Mouse (Mus musculus) CH12F3 (cell line): Measurements from ENCODE around the gene Ankrd2.

Experiments
- in situ Hi-C: fragments of 300-500 bp; cut with MboI; formaldehyde crosslinking; loops from 2 replicates; pipeline ENCODE4 v1.14.3; 2020; ENCODE audit warnings: low sequenced_read_pairs

Ankrd2 gene

DNA sequence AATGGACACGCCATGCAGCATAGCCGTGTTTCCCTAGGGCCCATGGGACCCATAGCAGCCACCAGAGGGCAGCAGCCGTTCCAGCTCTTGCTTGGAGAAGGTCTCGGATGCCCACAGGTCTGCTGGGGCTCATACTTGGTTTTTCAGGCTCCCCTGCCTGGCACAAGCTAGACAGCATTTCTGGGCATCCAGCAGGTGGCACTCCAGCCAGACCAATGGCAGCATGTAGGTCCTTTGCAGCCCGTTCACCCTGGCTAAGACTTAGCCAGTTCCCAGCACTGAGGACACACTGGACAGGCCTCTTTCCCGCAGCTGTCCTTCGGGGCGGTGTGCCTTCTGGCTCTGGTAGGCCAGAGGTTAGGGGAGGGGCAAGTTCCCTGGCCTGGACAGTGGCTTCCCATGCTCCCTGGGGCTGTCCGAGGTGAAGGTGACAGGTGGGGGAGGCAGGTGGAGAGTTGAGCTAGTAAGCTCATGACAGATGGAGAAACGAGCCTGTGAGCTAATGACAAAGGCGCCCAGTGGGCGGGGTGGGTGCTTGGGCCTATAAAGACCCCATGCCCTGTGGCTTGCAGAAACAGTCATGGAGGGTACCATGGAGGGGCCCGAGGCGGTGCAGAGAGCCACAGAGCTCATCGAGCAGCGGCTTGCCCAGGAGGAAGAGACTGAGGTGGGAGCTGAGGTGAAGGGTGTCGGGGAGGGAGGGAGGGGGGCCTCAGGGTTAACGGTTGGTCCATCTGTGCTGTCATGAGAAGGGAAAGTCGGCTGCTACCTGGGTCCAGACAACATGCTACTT is at the start of gene Ankrd2:
Gene Ankrd2 (plus strand): TSS at position 545 of the 793 bp plus-strand sequence.
- in situ Hi-C loops, result no loop called here

DNA sequence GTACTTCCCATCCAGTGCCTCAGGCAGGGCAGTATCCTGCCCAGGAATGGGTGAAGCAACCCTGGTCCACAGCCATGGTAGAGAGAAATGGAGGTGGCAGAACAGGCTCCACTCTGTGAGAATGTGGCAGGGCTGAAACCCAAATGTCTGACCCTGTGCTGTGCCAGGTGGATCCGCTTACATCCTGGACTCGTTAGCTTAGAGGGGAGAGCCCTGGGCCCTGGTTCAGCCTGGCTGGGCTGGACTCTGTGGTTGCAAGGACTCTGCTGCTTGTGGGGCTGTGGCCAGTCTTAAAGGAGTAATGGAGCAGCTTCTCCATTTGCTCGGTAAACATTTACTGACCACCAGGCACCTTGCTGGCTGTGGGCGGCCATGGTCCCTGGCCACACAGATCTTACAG is 48.6 kb upstream of the Ankrd2 start:
- in situ Hi-C loops, result no loop called here

DNA sequence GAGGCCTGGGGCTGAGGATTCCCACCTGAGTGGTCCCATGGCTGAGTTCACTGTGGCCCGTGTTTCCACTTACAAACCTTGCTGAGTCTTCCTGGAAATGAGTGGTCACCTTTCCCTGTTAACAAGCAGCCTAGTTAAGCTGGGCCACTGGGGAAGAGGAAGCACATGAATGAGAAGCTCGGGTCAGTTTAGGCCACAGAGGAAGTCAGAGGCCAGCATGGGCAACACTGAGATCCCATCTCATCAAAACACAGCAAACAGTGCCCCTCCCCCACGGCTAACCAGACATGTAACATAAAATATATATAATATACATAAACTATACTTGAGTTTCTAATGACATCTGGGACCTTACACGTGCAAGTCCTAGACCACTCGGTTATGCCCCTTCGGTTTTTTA is 46.0 kb upstream of the Ankrd2 start:
- in situ Hi-C loops, result no loop called here

DNA sequence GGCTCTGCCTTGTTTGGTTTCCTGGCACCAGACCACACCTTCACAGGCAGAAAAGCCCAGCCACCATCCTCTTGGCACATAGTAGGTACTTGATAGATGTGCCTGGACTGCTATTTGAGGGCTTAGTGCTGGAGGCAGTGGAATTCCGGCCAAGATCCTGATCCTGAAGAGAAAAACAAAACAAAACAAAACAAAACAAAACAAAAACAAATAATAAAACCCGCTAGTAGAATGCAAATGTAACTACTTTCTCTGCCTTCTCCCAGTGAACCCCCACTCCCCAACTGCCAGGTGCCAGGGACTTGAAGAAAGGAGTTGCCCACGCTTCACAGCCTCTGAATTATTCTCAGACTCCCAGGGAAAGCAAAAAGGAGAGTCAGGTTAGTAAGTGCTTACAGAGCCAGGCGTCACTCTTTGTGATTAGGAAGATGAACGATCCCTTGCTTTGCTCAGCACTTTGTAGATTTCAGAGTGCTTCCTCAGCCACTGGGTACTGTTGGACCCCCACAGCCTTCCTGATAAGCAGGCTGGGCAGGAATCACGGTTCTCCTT is 43.8 kb upstream of the Ankrd2 start:
- in situ Hi-C loops, result no loop called here

DNA sequence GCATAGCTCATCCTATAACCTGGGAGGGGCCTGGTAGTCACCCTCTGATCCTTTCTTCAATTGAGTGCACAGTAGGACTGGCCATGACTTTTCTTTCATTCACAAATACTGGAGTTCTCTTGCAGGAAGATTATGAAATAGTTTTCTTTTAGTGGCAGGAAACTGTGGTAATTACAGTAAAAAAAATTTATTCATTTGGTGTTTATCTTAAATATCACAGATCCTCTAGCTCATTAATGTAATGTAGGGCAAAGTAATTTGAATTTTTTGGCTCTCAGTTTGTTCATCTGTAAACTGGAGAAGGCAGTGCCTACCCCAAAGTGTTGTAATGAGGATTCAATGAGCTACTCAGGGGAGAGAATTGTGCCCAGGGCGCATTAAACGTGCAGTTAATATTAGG is 42.8 kb upstream of the Ankrd2 start:
- in situ Hi-C loops, result no loop called here

DNA sequence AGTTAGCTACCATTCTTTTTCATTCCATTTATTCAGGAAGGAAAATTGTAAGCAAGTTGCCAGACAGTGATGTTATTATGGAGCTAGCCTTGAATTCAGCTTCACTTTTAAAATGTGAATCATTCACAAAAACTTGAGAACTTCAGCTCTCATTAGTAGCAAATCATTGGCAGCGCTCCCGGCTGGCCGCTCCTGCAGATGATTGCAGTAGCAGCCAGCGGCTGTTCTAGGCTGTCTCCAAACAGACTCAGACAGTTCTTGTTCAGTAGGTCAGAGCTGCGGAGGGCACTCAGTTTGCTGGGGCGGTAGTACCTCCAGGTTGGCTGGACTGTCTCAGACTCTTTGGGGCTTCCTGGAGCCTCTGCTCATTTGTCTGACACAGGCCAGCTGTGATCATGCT is 42.3 kb upstream of the Ankrd2 start:
- in situ Hi-C loops, result no loop called here

DNA sequence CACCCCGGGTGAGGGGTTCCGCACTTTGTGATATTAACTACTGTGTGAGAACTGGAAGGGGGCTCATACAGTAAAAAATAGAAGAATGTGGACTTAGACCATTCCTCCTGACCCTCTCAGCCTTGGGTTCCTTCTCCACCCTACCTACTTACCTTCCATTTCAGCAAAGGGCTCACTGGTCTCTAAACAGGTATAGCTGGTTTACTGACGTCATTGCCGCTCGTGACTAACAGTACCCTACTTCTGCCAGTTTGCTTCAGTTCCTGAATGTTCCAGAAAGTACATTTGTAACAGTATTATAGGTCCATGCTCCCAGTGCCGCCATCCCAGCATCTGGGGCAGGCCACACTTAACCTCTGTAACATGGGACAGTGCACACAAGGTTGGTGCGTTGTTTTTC is 41.8 kb upstream of the Ankrd2 start:
- in situ Hi-C loops, result no loop called here

DNA sequence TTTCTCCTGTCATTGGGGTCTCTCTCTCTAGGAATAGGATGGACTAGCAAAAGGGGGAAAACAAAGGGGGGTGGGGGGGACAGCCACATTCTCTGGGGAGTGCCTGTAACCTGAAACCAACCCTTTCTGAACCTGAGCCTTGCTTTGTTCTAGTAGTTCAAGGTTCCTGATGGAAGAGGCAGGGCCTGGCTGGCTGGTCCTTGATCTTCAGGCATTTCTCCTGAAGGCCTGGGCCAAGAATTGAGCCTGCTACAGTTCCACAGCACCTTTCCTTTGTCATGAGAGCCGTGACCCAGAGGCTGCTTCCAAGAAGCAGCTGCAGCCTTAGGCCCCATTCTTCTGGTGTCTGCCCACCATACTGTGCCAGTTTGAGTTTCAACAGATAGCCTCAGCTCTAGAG is 40.3 kb upstream of the Ankrd2 start:
- in situ Hi-C loops, result no loop called here

DNA sequence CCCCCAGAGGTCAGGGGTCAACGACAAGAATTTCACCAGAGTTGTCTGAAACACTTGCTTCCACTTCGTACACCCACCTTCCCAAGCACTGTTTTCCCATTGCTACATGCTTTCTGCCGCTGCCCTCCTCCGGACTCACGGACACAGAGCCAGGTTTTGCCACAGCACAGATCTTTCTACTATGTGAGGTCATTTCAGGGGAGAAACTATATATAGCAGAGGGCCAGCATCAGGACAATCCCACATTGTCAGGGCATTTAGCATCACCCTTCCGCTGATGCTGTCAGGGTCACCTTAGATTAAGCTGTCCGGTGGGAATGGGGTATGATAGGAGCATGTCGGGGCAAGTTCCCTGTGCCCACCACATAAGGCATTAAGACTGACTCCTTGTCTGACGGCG is 38.7 kb upstream of the Ankrd2 start:
- in situ Hi-C loops, result no loop called here

DNA sequence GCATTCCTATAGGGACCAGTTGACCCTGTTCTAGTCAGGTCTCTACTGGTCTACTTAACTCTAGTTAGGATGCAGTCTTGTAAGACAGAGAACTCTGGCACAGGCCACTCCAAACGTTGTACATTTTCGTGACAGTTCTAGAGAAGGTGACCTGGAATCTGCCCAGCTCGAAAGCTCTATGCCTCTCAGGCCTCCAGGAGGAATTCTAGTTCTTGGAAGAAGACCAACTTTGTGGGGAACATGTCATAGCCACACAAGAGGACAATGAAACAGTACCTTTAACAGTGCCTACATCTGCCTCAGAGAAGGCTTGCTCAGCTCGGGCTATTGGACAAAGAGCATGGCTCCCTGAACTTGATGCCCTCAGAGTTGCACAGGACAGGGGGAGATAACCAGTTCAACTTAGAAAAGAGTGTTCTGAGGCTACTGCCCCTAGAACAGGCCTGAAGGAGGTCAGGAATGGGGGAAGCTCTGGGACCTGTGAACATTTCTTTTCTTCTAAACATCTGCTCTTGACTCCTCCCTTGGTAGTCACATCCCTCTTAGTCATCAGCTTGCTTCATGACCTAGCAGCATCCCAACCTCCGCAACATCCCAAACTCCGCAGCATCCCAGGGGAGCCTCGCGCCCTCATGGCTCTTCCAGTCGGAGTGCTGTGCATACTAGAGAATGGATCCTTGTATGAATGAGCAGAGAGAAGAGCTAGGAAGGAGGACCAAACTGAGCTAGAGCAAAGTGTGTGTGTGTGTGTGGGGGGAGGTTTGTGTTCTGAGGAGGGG is 36.8 kb upstream of the Ankrd2 start:
- in situ Hi-C loops, result no loop called here

DNA sequence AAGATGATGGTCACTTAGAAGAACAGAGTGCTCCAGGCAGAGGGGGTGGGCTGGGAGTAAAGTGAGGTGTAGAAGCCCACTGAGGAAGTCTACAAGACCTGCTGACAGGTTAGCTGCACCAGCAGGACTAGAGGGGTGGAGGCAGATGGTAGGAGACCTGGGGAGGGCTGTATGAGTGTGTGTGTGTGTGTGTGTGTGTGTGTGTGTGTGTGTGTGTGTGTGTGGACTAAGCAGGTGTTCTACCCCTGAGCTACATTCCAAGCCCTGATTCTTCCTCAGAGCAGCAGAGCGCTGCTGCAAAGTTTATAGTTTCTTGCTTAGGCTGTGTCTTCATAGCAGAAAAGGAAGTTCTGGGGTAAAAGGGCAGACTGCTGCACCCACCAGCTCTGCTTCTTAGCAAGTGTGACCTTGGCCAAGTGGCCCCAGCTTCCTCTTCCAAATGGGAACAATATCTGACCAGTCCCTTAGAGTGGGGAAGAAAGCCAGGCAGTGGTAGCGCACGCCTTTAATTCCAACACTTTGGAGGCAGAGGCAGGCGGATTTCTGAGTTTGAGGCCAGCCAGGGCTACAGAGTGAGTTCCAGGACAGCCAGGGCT is 36.0 kb upstream of the Ankrd2 start:
- in situ Hi-C loops, result no loop called here

DNA sequence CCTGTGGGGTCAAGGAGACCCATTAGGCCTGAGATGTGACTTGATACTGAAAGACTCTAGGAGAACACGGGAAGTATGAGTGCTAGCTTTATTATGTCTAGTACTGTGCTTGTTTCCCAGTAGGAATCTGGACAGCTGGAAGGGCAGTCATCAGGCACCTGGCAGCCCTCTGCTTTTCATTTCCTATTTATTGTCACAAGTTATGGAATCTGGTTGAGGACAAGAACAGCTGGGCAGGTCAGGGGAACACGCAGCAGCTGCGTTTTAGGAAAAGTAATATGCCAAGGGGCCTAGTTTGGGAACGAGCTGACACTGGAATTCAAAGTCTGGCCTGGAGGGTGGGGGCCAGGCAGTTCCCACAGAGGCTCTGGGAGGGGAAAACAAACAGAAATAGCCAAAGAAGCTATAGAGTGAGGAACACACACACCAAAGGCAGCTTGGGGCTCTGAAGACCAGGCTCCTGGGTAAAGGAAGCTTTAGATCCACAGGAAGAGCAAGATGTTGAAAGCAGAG is 35.3 kb upstream of the Ankrd2 start:
- in situ Hi-C loops, result no loop called here

DNA sequence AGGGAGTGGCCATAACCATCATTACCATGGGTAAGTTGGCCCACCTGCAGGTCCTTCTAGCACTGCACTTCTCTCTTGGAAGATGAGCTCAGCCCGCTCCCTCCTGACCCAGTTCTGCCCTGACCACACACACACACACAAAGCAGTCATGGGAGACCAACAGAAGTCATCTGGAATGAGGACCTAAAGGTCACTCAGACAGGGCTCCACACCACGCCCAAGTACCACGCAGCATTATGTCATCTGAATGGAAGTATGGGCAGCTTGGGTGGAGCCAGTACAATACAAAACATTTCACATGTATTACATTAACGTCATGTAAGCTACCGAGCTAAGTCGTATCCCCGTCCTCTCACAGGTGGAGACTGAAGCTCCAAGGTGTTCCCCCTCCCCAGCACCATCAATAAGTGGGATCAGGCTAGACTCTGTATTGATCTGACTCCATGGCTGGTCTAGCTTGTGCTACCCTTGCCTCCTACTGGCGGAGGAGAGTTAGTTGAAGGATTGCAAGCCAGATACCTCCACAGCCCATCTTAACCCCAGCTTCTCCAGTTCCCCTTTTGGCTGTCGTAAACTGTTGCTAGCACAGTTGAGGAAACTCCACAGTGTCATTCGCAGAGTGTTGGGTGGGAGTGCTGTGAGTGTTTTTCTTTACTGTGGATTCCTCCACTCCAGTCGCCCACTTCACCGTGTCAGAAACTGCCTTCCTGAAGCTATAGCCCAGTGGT is 34.4 kb upstream of the Ankrd2 start:
- in situ Hi-C loops, result no loop called here

DNA sequence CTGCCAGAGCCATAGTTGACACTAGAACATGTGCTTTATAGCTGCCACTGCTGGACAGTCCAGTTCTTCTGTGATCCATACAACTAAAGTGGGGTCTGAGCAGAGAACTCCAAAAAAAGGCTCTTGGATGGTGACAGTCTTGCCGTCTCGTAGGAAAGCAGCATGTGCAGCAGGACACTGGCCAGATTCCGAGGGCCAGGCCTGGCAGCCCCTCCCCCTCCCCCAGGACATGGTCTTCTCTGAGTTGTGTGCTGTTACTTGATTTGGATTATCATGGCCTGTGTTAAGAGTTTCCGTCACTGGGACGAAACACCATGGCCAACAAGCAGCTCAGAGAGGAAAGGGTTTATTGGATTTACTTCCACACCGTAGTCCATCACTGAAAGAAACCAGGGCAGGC is 31.5 kb upstream of the Ankrd2 start:
- in situ Hi-C loops, result no loop called here

DNA sequence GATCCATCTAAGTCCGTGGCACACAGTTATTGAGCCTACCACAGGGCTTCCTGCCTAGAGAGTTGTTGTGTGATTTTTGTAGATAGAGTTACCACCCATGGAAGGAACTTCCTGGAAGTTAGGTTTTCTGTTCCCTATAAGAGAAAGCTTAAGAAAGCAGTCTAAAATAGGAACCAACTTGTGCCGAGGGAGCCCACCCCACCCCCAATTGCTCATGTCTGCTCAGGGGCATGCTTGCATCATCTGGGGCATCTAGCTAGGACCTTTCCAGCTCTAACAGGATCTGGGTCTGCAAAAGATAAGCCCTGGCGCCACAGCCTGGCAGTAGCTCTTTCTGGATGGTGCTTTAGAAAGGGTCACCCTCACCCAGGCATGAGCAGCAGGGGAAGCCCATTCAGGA is 30.2 kb upstream of the Ankrd2 start:
- in situ Hi-C loops, result no loop called here

DNA sequence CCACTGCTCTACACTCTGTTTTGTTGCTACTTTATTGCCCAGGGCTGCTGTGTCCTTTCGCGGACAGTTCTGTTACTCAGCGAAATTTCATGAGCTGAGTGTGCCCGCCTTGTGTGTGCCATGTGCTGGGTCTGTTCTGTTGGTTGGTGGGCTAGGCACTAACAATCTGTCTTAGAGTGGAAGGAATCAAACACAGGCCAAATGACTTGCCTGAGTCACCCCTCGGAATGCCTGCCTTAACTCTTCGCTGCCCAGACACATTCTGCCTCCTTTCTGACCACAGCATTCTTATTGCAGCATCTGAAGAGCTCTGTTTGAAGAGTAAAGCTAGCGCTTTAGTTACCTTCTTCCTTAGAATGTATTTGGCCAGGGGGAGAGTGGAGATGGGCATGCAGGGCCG is 29.2 kb upstream of the Ankrd2 start:
- in situ Hi-C loops, result no loop called here

DNA sequence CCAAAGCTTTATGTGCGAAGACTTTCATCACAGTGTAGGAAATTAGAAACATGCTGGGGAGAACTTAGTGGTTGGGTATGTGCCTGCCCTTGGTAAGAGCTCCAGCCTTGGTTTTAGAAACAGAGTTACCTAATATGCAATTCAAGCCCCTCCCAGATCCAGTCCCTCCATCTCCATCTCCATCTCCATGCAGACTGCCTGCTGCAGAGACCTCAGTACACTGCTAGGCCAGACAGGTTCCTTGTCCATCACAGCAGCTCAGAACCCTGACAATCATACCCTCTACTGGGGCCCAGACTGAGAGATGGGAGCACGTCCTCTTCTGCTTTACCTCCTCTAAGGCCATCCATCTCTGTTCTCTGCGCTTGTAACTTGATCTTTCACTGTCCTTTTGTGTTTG is 27.2 kb upstream of the Ankrd2 start:
- in situ Hi-C loops, result no loop called here

DNA sequence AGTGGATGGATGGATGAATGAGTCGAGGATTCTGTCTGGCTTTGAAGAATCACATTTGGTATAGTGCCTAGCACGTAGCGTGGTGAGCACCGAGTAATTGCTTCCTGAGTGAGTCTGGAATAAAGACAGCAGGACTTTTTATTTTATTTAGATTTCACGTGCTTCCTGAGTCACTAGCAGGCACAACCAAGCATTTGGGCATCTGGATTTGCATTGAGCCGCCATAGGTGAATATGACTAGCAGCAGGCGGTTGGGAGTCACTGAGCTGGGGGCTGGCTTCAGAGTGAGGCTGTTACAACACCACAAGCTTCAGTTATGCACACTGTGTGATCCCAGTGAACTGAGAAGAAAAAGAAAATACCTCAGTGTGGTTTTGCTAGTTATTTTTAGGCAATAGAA is 26.7 kb upstream of the Ankrd2 start:
- in situ Hi-C loops, result no loop called here

DNA sequence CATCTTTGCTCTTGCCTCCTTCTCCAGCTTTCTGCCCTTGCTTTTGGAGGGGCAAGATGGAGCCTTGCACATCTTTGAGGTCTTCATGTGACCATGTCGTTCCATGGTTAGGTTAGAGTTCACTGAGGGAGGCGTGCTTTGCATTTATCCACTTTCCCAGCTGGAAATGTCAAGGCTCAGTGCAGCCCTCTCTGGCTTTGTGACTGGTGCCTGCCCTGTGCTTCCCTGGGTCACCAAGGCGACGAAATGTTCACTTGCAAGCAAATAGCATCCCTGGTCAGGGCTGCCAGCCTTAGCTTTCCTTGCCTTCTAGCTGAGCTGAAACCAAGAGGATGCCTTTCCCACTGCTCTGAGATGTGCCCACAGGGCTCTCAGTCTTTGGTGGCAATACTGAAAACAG is 25.4 kb upstream of the Ankrd2 start:
- in situ Hi-C loops, result no loop called here

DNA sequence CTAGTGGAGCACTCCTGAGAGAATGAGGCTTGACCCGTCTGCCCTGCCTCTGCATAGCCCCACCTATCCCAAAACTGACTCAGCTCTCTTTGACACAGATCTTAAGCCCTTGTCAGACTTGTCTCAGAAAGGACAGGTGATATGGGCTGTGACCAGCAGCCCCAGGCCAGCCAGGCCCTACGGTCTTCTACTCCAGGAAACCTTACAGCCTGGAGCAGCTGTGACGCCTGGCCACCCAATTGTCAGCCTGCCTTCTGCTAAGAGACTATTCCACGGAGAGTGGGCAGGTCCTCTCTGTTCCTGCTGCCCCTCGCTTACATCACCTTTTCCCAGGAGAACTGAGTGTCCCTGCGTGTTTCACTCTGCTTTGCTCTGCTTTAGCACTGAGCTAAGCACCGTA is 24.7 kb upstream of the Ankrd2 start:
- in situ Hi-C loops, result no loop called here
